Mouse (Mus musculus) bone marrow macrophage, adult 2 months (primary cell): Measurements from ENCODE around the gene Ccdc186.

Experiments
- CTCF ChIP-seq: IDR thresholded peaks from 2 replicates; pipeline ENCODE4 v1.5.1; 2012; ENCODE audit warnings: low read depth, mild to moderate bottlenecking, low read length, moderate library complexity
- POLR2A ChIP-seq: IDR thresholded peaks from 2 replicates; pipeline ENCODE4 v1.6.1; 2012; ENCODE audit warnings: mild to moderate bottlenecking, low read depth, low read length, borderline replicate concordance

DNA sequence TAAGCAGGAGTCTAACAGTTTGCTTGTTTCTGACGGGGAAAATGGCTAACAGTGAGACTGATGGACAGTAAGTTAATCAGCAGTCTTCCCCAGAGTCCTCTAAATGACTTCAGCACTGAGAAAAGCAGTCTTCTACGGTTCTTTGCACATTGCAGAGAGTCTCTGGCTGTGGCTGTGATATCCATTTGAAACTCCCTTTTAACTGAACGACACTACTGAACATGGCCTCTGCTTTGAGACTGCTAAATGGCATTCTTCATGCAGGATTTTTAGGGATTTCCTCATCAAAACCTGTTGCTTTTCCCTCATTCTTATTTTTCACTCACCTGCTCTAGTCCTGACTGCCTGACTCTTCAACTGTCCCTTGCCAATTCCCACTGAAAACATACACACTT is 19.6 kb downstream of the Ccdc186 start:
- TF ChIP-seq CTCF (no peak), POLR2A (no peak)
